In genomic region chr17:6316379-6317126, GRCm38 (mm10) we compare ENCODE assay signal across 8 mouse cellular contexts. TPM values are rescaled to one million over a fixed set of nuclear protein-coding genes. Genes with fewer than 3 reads are reported as not detected.
DNase-seq lines count a peak whose midpoint lies in the region; ATAC-seq lines count a peak whose summit lies in the region.
"Not testable (repeated sequence)": the region's sequence is repeated elsewhere in the genome, so short reads cannot be mapped to it uniquely, and the experiment has no call there.

No protein-coding gene starts in this region.

- not testable (repeated sequence) for H3K36me3 ChIP-seq in hindbrain, embryonic 14.5 days (replicated peaks; ENCODE audit: control insufficient read depth, insufficient read depth)

- H3K27ac ChIP-seq in hindbrain, embryonic 14.5 days, result peak overlapping the region; percentile 83

- H3K4me3 ChIP-seq in hindbrain, embryonic 14.5 days (replicated peaks; ENCODE audit: low read length), result peak overlapping the region; percentile 36

- ATAC-seq in hindbrain, embryonic 14.5 days (ENCODE audit: low FRiP score), result peak; percentile 47

- H3K9me3 ChIP-seq in hindbrain, embryonic 14.5 days (ENCODE audit: control insufficient read depth, low read length), result not testable (repeated sequence)

- H3K4me1 ChIP-seq in hindbrain, embryonic 14.5 days (replicated peaks; ENCODE audit: control insufficient read depth, insufficient read depth, low read length), result not testable (repeated sequence)

- peak overlapping the region; percentile 53 for H3K4me2 ChIP-seq in hindbrain, embryonic 14.5 days (replicated peaks)

- WGBS in hindbrain, embryonic 14.5 days, result 2% methylated on average over 36 of the region's 38 CpGs

- DNase-seq in NIH3T3 (ENCODE audit: low read depth), result peak; percentile 57
- peak; percentile 71 for DNase-seq in cerebellum, postnatal 36 days
- DNase-seq in gastrocnemius, adult 18-20 months (ENCODE audit: low spot score), result peak; percentile 41
- DNase-seq in hindbrain, embryonic 14.5 days (ENCODE audit: low spot score), result peak; percentile 30
- DNase-seq in left cerebral cortex, adult 18-20 months (ENCODE audit: low spot score in 2 of 2), result peak; percentile 57 to 71
- peak; percentile 32 for DNase-seq in lung, postnatal 25 days (ENCODE audit: low spot score)
- DNase-seq in retina, embryonic 14.5 days (ENCODE audit: low spot score), result peak; percentile 45
- peak; percentile 81 for DNase-seq in thymus, postnatal 25 days

- H3K9ac ChIP-seq in hindbrain, embryonic 14.5 days, result peak overlapping the region; percentile 58

- H3K27me3 ChIP-seq in hindbrain, embryonic 14.5 days (ENCODE audit: control insufficient read depth, insufficient read depth, low read length), result not testable (repeated sequence)

RNA-seq across cellular contexts. Expression of gene Dynlt1a, which starts 0.7 kb away (rescaled TPM):
- 1 to 10 TPM; 3.3 TPM for total RNA-seq in gastrocnemius, adult 18-20 months (2021)
- 51.3 and 51.5 TPM in 2 replicates for polyA plus RNA-seq in hindbrain, embryonic 14.5 days (2014; fragmentation: Nextera tagmentation; extraction: Ambion mirVana)
- 10 to 100 TPM; 12.2 to 13.8 TPM for total RNA-seq in left cerebral cortex, adult 18-20 months (2021)

RNA-seq across cellular contexts. Expression of gene Tmem181a, which starts 59.9 kb away (rescaled TPM):
- total RNA-seq in gastrocnemius, adult 18-20 months (2021), result 1 to 10 TPM; 3.7 to 4.2 TPM
- 59.6 and 67.4 TPM in 2 replicates for polyA plus RNA-seq in hindbrain, embryonic 14.5 days (2014; fragmentation: Nextera tagmentation; extraction: Ambion mirVana)
- total RNA-seq in left cerebral cortex, adult 18-20 months (2021), result 10 to 100 TPM; 58.9 to 59.5 TPM

Comparison
In these comparisons a context has a peak if more than half of its experiments do, and no peak if none do; other contexts are left out.
1. Peak in every context shown above with its lines: DNase-seq, ATAC-seq, H3K4me3 ChIP-seq and H3K27ac ChIP-seq.
2. DNase-seq: peak in every context shown above with its lines; median percentile 81 in thymus, postnatal 25 days; 71 in cerebellum, postnatal 36 days; 64 in left cerebral cortex, adult 18-20 months; 57 in NIH3T3; 45 in retina, embryonic 14.5 days; 41 in gastrocnemius, adult 18-20 months; 32 in lung, postnatal 25 days; 30 in hindbrain, embryonic 14.5 days.
3. RNA of gene Tmem181a, which starts 59.9 kb away (total RNA-seq): 58.9 to 59.5 TPM in left cerebral cortex, adult 18-20 months; 3.7 to 4.2 TPM in gastrocnemius, adult 18-20 months; every median in the first group is over 10 times any median in the second.